Mouse (Mus musculus) hindbrain, embryonic 16.5 days (tissue): ENCODE measurements at regions not wholly inside any gene's neighbourhood (a gene's known extent, or its start where the extent isn't known, plus 50 kb on each side); places are given as distances from the start of the nearest gene placed in this dataset.

Experiments
- ATAC-seq: fragments of 200-750 bp; cut with Nextera tagmentation; 2 replicates; pipeline ENCODE4 v1.8.0; 2017; ENCODE audit warnings: moderate TSS enrichment, moderate library complexity
- H3K27ac ChIP-seq: fragments of 300-500 bp; sonication (generic); 2 replicates; pipeline ENCODE4 v1.5.1; 2014; ENCODE audit warnings: low read depth, mild to moderate bottlenecking, control low read depth, low read length, moderate library complexity
- H3K27me3 ChIP-seq: fragments of 300-500 bp; sonication (generic); replicated peaks from 2 replicates; pipeline ENCODE4 v1.6.1; 2014; ENCODE audit warnings: low read length; ENCODE audit not compliant: control insufficient read depth, insufficient read depth
- H3K36me3 ChIP-seq: fragments of 300-500 bp; sonication (generic); 2 replicates; pipeline ENCODE4 v1.6.1; 2014; ENCODE audit warnings: mild to moderate bottlenecking, low read length, moderate library complexity, mixed read lengths; ENCODE audit not compliant: control insufficient read depth, insufficient read depth
- H3K4me1 ChIP-seq: fragments of 300-500 bp; sonication (generic); 2 replicates; pipeline ENCODE4 v1.6.1; 2014; ENCODE audit warnings: low read depth, low read length; ENCODE audit not compliant: control insufficient read depth, insufficient read depth
- H3K4me2 ChIP-seq: fragments of 300-500 bp; sonication (generic); 2 replicates; pipeline ENCODE4 v1.6.1; 2014; ENCODE audit warnings: mild to moderate bottlenecking, low read length, control low read depth, moderate library complexity
- H3K4me3 ChIP-seq: fragments of 300-500 bp; sonication (generic); 2 replicates; pipeline ENCODE4 v1.5.1; 2014; ENCODE audit warnings: mild to moderate bottlenecking, low read length, control low read depth, moderate library complexity
- H3K9ac ChIP-seq: fragments of 300-500 bp; sonication (generic); 2 replicates; pipeline ENCODE4 v1.6.1; 2014; ENCODE audit warnings: low read depth, mild to moderate bottlenecking, control low read depth, low read length, moderate library complexity
- H3K9me3 ChIP-seq: fragments of 300-500 bp; sonication (generic); 2 replicates; pipeline ENCODE4 v1.6.1; 2014; ENCODE audit warnings: mild to moderate bottlenecking, low read length, moderate library complexity; ENCODE audit not compliant: control insufficient read depth
- WGBS: fragments of 180-500 bp; shearing (Covaris S2); extraction: QIAGEN DNeasy Blood & Tissue Kit; methylation state at CpG from one replicate; pipeline ENCODE4 v1.1.7; 2014; 5-methylcytosine and 5-hydroxymethylcytosine counted together

DNA sequence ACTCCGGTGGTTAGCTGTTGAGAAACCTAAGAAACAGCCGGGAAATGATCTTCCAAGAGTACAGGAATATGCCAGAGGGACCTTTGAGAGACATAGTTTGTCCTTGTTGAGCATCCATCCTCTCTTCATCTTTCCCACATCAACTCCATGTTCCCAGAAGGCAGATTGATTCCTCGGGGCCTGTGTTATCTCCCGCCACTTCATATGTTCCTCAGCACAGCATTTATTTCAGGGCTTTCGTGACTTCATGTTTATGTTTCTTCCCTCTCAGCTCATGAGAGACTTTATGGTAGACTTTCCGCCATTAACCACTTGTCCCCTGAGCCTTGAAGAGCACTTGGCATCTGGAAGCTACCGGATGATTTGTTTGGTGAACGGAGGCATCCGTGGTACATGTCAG, 120.1 kb upstream of the Dkk2 start:
- no peaks in the 10 kb centered on the region for H3K27me3 ChIP-seq
- H3K4me1 ChIP-seq = no peaks in the 10 kb centered on the region
- H3K9me3 ChIP-seq = no peaks in the 10 kb centered on the region
- no peak overlapping the region for H3K4me3 ChIP-seq
- no peak for ATAC-seq
- H3K4me2 ChIP-seq = no peak overlapping the region
- no peak overlapping the region for H3K27ac ChIP-seq
- no peaks in the 10 kb centered on the region for H3K36me3 ChIP-seq
- 89% methylated on average over 9 of the region's 9 CpGs for WGBS
- H3K9ac ChIP-seq = no peak overlapping the region

DNA sequence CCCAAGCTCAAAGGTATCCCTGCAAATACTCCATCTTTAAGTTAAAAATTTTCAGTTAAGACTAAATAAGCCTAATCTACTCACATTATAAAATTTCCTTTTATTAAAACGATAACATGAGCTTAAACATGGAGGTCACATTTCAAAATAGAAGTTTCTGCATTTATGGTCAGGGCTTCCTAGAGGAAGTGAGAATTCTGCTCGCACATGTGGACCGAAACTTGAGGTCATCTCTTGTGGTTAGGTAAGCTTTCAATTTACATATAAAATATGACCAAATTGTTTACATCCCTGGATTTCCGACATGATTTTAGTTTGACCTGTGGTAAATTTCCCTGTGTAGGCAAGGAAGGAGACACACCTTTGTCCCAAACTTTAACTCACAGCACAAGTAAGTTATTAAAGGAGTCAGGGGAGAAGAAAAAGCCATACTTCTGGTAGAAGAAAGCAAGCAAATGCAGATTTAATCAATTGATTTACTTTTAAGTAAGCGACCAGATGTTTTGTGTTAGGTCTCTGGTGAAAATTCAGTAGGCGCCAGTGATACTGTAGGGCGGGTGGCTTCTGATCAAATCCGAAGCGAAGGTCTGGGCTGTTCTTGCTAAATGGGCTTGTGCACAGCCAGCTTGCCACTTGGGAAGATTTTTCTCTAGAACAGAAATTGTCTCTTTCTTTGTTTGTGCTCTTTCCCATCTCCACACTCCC, 119.5 kb upstream of the Dkk2 start:
- 94% methylated on average over 9 of the region's 9 CpGs for WGBS
- ATAC-seq = no peak
- Histone ChIP-seq H3K4me2 (no peak overlapping the region), H3K27ac (no peak overlapping the region), H3K4me1 (no peaks in the 10 kb centered on the region), H3K4me3 (no peak overlapping the region), H3K9me3 (no peaks in the 10 kb centered on the region), H3K27me3 (no peaks in the 10 kb centered on the region), H3K36me3 (no peaks in the 10 kb centered on the region), H3K9ac (no peak overlapping the region)

DNA sequence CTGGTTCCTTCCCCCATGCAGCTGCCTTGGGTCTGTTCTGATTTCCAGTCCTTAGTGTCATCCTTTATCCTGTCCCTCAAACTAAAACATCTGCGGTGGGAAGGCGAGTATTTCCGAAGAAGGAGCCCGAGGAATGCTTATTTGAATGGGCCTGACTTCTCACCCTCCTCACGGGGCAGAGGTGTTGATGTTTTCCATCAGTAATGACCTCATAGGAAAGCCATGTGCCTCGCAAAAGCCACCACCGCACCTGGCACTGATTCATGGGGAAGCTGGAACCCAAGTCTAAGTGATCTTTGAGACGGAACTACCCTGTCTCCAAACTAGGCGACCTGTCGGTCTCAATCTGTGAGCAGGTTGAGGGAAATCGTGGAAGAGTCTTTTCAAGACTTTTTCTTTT, 117.8 kb upstream of the Dkk2 start:
- H3K9me3 ChIP-seq = no peaks in the 10 kb centered on the region
- no peak overlapping the region for H3K27ac ChIP-seq
- no peaks in the 10 kb centered on the region for H3K27me3 ChIP-seq
- 92% methylated on average over 11 of the region's 11 CpGs for WGBS
- H3K4me1 ChIP-seq = no peaks in the 10 kb centered on the region
- no peak overlapping the region for H3K9ac ChIP-seq
- no peaks in the 10 kb centered on the region for H3K36me3 ChIP-seq
- no peak overlapping the region for H3K4me3 ChIP-seq
- H3K4me2 ChIP-seq = no peak overlapping the region
- ATAC-seq = no peak

DNA sequence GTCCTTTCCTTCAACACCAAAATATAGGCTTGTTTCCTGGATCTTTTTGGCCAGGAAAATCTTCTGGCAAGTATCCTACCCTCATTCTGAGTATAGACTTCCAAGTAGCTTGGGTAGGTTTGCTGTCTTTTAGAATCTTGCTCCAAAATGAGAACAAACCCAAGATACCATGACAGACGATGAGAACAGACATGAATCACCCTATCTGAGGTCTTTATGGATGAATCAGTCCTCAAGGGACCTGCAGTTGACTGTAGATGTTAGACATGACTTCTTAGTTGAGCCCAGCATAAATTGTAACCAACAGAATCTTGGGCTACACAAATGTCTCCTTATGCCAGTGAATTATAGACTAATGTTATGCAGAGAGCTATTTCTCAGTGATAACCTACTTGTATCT, 114.3 kb upstream of the Dkk2 start:
- Histone ChIP-seq H3K27me3 (no peaks in the 10 kb centered on the region), H3K4me1 (no peaks in the 10 kb centered on the region), H3K27ac (no peak overlapping the region), H3K4me2 (no peak overlapping the region), H3K4me3 (no peak overlapping the region), H3K9me3 (no peaks in the 10 kb centered on the region), H3K9ac (no peak overlapping the region), H3K36me3 (no peaks in the 10 kb centered on the region)
- ATAC-seq = no peak
- 80% methylated on average over 1 of the region's 1 CpGs for WGBS

DNA sequence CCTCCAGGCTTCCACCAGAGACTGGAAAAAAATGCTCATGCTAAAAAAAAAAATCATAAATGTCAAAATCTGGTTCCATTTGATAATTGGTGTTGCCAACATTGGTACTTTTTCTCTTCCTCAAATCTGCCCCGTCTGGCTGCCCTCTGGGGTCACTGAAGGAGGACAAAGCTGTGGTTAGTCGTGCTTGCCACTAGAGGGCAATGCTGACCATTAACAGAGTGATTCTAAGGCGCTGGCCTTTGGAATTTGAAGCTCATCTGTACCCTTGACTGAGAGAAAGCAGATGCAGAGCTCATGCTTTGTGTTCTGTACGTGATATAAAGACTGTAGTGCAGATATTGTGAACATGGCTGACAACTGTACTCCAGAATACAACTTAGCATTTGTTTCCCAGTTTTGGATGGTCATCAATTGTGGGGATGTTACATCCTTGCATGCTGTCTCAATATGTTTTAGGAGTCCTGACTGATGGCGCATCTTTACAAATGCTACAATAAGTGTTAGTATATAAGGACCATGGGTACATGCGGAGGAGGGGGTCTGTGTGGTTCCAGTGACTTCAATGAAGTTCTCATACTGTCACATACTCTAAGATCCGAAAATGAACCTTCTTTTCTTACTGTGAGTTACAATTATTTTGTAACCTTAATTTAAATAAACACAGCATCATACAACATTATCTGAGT, 109.0 kb upstream of the Dkk2 start:
- no peaks in the 10 kb centered on the region; the same call in 1 of the 2 replicates for H3K4me1 ChIP-seq
- no peak overlapping the region for H3K4me3 ChIP-seq
- H3K4me2 ChIP-seq = no peak overlapping the region
- WGBS = 40% methylated on average over 7 of the region's 7 CpGs
- no peaks in the 10 kb centered on the region for H3K36me3 ChIP-seq
- H3K27ac ChIP-seq = no peak overlapping the region
- no peaks in the 10 kb centered on the region for H3K27me3 ChIP-seq
- no peak overlapping the region for H3K9ac ChIP-seq
- peak; percentile 90 for ATAC-seq
- H3K9me3 ChIP-seq = no peaks in the 10 kb centered on the region

DNA sequence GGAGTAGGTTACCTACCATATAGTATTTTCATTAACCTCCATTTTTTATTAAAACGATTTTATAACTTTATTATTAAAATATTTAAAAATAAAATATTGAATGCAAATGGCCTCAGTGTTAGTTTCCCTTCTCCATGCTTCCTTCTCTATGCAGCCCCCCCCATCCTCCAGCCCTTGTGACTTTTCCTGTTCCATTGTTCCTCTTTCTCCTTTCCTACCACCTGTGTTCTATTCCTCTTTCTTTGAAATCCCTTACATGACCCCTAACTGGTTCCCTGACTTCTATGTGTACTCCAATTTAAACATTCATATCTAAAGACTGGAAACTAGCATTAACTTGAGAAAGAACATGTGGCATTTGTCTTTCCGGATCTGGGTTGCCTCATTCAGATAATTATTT, 101.8 kb upstream of the Dkk2 start:
- no peaks in the 10 kb centered on the region for H3K4me1 ChIP-seq
- no peak overlapping the region for H3K4me2 ChIP-seq
- H3K9ac ChIP-seq = no peak overlapping the region
- no peaks in the 10 kb centered on the region for H3K27me3 ChIP-seq
- no peak for ATAC-seq
- H3K27ac ChIP-seq = no peak overlapping the region
- no peaks in the 10 kb centered on the region for H3K36me3 ChIP-seq
- H3K9me3 ChIP-seq = no peaks in the 10 kb centered on the region
- WGBS = 93% methylated on average over 2 of the region's 2 CpGs
- no peak overlapping the region for H3K4me3 ChIP-seq

DNA sequence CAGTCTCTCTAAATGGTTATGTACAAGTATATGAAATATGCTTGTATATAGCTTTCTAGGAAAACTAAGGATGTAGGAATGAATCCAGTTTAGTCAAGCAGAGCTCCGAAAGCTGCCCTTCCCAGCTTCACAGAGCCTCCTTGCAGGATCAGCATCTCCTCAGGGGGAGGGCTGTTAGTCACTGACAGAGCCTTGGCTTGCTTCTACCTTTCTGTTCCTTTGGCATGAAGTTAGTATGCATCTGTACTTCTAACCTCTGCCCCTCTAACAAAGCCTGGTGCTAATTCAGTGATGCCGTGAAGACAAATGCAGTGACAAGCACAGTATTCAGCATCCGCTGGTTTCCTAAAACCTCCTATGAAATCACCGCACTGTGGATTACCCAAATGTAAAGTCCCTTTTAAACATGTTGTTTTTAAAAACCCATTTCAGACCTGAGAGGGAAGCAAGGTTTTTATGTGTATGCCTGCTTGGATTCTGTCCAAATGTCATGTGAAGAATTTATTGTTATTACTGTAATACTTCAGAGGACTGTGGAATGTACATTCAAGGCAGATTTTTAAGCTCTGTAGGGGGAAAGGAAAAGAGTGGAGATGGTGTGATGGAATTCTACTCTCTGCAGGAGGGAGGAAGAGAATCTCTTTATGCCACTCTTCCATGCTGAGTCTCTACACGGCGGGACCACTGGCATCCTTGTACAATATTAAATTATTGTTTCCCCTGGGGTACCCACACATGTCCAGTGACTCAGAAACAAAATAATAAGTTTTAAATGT, 86.1 kb upstream of the Dkk2 start:
- 0 out of 2 replicates have a peak, but pooled peaks have one; percentile 45 for ATAC-seq
- 0 out of 2 replicates have a peak, but pooled peaks cover 2% of the 10 kb centered on the region for H3K4me1 ChIP-seq
- H3K4me2 ChIP-seq = no peak overlapping the region
- 30% methylated on average over 6 of the region's 6 CpGs for WGBS
- no peak overlapping the region for H3K27ac ChIP-seq
- H3K27me3 ChIP-seq = no peaks in the 10 kb centered on the region
- no peaks in the 10 kb centered on the region for H3K36me3 ChIP-seq
- H3K9me3 ChIP-seq = no peaks in the 10 kb centered on the region
- H3K4me3 ChIP-seq = no peak overlapping the region
- no peak overlapping the region for H3K9ac ChIP-seq

DNA sequence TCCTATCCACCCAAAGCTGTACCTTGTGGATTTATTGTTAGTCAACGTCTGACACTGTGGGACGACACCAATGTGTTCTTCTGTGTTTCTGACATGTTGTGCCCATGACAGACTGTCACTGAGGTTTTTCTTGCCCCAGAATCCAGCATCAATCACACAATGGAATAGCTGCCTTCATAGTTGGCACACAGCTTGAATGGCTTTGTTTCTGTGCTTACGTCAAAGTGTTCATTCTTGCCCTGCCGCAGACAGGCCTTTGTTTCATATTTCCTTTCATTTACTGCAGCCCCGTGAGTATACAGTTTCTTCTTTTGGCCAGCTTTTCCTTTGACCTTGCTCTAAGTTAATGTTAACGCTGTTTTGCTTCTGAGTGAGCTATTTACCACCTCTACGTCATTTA, 78.9 kb upstream of the Dkk2 start:
- H3K9ac ChIP-seq = no peak overlapping the region
- no peak for ATAC-seq
- 29% methylated on average over 7 of the region's 7 CpGs for WGBS
- H3K4me2 ChIP-seq = no peak overlapping the region
- H3K4me1 ChIP-seq = no peaks in the 10 kb centered on the region
- no peaks in the 10 kb centered on the region for H3K9me3 ChIP-seq
- H3K27me3 ChIP-seq = no peaks in the 10 kb centered on the region
- no peak overlapping the region for H3K27ac ChIP-seq
- no peak overlapping the region for H3K4me3 ChIP-seq
- H3K36me3 ChIP-seq = no peaks in the 10 kb centered on the region

DNA sequence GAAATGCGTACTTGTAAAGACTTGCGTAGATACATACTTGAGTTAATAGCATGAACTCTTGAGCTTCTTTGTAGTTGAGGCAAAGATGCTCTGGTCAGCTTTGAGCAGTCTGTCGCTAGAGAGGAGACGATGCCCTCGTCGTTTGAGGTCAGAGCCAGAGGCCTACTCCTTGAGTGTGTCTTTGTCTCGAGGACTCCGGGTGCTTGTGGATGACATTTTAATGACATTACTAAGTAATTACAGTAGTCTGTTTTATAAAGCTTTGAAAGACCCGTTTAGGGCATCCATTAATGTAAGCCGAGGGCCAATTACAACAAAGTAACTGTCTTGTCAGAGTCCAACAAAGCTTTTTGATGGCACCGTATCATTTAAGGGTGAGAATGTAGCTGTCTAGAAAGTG, 78.2 kb upstream of the Dkk2 start:
- no peaks in the 10 kb centered on the region for H3K4me1 ChIP-seq
- no peak for ATAC-seq
- no peaks in the 10 kb centered on the region for H3K36me3 ChIP-seq
- H3K27me3 ChIP-seq = no peaks in the 10 kb centered on the region
- H3K9me3 ChIP-seq = no peaks in the 10 kb centered on the region
- H3K9ac ChIP-seq = no peak overlapping the region
- H3K4me2 ChIP-seq = no peak overlapping the region
- WGBS = 59% methylated on average over 11 of the region's 11 CpGs
- H3K4me3 ChIP-seq = no peak overlapping the region
- H3K27ac ChIP-seq = no peak overlapping the region
